Mouse (Mus musculus): ENCODE measurements at regions not wholly inside any gene's neighbourhood (a gene's known extent, or its start where the extent isn't known, plus 50 kb on each side); places are given as distances from the start of the nearest gene placed in this dataset.

DNA sequence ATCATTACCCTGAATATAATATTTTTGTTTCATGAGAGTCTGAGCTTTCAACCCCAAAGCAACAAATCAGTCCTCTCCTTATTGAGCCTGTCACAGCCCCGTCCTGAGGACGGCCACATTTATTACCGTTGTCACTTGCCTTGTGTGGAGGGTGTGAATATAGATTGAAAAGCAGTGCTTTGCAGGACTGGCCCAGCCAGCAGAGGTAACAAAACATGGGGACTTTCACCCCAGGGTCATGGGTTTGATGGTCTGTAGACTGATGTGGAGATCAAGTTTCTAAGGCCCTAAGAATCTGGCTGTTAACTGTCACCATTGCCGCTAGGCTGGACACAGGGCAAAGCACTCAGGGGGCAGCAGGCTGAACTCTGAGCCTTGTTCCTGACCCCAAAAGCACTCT lies 175.3 kb upstream of the Nrp1 start:
- DNase-seq: no peak

DNA sequence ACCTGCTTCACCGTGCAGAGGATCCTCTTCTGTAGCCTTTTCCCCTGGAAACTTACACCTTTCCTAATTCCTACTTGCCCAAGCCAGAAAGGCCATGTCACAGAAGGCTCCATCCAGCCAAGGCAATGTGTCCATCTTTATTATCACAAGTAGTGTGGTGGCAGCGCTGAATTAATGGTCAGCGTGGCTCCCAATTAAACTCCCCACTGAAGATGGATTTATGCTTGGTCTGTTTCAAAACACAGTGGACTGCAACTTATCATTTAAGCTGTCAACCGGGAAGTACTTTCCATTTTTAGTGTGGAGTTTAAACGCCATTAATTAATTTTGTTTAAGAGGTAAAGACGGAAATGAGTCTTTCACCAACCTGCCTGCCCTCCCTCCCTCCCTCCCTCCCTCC lies 170.1 kb upstream of the Nrp1 start:
- no peak for DNase-seq

DNA sequence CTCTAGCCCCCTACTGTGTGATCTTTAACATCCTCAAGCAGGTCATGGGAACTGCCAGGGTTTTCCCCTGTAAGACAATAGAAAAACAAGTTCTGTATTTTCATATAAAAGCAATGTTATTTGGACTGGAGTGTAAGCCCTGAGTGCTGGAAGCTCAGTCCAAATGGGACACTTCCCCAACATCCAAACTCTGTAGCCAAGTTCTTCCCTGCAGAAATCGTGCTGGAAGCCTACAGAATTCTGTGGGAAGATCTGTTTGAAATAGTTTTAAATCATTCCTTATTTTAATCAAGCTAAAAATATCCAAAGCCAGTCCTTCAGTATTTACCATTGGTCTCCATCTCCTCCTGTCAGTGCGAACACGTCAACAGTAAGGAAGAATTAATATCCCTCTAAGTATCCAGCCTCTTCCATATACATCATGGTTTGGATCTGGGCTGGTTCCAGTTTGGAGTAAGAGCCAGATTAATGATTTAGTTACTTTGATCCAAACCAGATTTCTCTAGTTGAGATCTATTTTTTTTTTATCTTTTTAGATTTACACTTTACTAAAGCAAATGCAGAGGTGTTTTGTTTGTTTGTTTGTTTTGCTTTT lies 165.0 kb upstream of the Nrp1 start:
- no peak for DNase-seq

DNA sequence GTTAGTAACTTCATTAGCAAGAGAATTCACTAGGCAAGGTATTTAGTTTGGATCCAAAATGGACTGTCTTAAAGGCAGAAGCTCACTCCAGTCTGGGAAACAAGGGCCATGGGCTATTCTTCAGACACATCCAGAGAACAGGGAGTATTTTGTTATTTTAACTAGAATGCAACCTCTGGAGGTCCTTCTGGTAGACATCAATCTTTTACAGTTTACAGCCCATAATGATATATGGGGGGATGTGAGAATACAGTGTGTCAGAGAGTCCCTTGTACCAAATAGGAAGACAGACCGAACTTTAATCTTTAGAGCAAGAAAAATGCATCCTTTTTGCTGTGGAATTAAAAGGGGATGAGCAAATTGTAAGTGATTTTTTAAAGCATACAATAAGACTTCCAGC lies 157.6 kb upstream of the Nrp1 start:
- no peak for DNase-seq

DNA sequence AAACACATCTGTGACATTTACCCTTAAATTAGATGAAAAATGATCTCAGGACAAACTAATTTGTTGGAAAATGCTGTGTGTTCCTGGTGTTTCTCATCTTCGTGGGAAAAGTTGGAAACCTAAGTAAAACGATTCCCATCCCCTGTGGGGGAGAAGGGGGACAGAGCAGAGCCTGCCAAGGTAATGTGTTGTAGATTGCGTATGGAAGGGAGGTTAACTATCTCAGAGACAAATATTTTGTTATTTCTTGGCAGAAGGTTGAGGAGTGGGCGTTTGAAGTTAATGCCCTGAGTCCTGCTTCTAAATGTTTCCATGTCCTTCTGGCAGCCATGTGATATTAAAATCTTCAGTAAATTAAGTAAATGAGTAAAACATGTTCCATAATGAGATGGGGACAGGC lies 156.8 kb upstream of the Nrp1 start:
- DNase-seq: no peak

DNA sequence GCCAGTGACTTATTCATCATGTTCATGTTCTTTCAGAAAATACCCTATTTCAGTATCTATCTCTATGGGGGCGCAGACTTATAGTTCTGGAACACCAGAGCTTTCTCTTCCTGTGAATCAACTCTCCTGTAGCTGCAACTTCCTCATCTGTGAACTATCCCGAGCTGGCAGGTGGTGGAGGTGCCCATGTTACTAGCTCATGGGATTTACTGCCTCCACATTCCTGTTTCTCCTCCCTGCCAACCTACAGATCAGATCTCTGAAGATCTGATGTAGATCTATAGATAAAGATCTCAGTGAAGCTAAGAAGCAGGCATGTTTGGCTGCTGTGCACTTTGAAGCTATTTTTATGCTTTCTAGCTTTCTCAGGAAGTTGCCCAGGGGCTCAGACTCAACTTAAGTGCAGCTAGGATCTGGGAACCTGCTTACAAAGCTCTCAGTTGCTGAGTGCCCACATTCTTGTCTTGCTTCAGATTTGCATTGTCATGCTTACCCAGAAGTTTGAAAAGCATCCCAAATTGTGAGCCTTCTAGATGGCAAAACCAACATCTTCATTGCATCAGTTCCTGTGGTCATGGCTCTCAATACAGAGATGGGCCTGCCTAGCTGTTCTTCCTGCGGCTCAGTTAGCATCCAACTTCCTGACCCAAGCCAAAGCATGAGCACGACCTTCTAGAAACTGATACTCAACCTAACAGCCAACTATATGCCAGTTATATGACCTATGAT lies 156.1 kb upstream of the Nrp1 start:
- no peak for DNase-seq

DNA sequence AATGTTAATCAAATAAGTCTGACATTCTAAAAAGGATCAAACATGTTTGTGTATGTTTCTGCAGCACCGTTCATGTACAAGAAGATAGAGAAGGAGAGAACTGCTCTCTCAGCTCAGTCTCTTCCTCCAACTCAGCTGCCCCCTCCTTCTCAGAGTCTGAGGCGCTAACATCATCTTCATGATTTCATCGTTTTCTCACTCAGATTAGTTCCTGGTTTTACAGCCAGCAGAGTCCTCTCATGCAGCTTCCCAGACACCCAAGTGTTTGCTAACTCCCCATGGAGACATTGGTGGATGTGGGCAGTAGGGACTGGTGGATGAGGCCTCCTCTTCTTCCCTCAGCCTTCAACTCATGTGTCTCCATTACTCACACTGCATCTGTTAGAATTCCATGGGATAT lies 153.6 kb upstream of the Nrp1 start:
- no peak for DNase-seq

DNA sequence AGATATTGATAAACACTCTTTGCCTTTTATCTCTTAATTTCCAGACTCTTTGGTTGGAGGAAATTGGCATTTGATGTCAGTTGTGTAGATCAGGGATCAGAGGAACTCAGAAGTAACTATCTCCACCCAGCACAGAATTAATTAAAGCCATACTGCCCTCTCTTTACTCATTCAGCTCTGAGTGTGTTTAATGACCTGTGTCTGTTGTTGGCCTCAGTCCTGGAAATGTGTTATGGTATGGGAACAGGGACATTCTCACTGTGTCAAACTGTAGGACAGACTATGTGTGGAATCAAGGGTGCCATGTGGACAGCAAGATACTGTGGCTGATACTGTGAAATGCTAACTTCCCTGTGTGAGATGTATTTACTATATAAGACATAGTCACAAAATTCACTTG lies 151.3 kb upstream of the Nrp1 start:
- no peak for DNase-seq

DNA sequence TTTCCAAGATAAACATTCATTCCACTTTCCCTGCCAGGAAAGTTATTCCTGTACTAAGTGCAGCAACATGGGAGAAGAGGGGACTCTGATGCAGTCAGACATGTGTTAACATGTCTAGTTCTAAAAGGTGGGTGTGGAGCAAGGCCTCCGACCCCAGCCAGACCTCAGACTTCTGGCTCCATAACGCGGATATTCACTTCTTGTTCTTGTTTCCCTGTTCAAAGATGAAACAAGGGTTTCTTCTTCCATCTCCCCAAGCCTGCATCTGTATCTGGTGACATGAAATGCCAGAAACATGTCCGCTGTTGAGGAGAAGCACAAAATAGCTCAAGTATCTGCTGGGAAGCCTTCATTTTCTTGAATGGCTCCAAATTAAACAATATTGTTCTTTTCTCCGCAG lies 147.6 kb upstream of the Nrp1 start:
- DNase-seq: no peak

DNA sequence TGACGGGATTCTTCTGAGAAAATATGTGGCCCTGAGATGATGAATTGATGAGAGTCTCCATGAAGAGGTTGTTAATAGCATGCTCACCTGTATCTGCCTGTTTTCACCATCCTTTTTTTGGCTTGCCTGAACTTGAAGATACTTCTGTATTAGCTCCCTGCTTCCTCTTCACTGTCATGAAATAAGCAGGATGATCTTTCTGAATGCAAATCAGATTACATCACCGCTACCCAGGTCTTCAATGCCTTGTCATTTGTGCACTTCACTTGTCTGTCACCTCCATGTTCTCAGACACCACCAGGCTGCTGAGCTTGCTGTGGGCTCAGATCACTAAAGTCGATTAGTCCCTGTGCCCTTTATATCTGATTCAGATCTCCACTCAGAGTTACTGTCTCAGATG lies 146.2 kb upstream of the Nrp1 start:
- no peak for DNase-seq

DNA sequence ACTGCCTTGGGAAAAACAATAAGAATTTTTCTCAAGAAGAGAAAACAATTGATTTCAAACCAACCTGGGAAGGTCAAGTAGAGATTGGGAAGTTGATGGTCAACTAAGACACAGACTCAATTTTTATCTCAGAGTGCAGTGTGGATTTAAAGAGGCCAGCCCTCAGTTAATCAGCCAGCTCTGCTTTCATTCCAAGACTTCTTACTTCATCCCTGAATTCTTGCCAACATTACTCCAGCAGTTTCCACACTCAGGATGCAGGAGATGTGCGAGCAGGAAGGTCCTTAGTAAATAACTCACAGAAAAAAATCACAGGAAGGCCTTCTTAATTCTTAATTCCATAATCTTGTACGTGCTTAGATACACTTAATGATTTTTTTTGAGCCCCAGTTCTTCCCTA lies 144.1 kb upstream of the Nrp1 start:
- peak; percentile 51 for DNase-seq

DNA sequence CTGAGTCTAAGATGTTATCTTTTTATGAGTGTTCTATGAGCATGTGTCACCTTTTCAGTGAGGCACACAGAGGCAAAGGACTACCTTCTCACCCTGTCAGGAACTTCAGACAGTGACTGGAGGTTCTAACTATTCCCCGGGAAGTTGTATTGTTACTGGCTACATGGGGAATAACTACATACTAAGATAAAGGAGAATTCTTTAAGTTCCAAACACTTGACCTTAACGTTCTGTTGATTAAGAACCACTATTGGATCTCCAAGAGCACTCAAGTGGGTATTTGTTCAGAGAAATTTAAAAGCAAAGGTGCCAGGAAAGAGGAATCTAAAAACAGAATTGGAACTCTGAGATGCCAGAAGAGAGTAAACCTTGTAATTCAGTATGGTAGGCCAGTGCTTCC lies 139.5 kb upstream of the Nrp1 start:
- no peak for DNase-seq

DNA sequence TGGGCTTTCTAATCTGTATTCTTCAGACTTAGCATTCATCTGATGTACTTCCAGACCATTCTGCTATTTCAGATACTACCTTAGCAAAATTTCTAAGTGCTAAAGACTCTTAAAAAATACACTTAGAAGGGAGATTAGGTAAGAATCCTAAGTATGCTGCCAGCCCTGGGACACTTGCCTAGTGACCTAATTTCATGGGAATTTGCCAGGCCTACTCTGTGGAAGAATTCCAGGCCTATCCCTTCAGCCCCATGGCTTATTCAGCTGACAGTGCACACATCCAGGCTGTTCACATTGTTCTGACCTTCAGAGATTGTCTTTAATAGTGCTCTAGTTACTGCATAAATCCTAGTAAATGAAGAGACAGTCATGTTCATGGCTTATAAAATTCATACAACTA lies 138.9 kb upstream of the Nrp1 start:
- peak; percentile 80 for DNase-seq

DNA sequence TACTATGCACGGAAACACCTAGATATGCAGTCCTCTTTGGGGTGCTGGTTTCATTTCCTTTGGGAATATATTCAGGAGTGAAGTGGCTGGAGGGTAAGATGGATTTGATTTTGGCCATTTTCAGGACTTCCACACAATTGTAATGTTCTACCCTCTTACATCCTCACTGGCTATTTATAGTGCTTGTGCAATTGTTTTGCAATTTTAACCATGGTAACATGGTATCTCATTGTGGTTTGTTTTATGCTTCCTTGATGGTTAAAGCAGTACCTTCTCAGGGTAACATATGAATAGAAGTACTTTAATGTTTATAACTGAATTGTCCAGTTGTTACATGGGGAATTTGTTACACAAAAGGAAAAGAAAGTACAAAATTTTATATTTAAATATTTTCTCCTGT lies 135.3 kb upstream of the Nrp1 start:
- no peak for DNase-seq

DNA sequence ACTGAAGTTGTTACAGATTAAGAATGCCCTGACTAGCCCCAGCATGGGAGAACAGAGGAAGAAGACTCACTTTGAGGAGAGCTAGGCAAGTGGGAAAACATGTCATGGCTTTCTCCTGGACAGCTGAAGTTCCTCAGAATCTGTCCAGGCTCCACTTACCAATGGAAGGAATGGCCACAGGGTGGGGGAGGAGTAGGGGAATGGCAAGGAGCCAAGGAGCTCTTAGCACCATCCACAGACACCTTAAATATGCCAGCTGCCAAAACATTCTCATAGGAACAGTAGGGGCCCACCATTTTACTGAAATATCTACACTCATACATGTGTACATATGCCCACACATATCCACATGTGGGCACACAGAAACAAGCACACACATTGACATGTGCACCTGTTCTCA lies 134.9 kb upstream of the Nrp1 start:
- peak; percentile 24 for DNase-seq

DNA sequence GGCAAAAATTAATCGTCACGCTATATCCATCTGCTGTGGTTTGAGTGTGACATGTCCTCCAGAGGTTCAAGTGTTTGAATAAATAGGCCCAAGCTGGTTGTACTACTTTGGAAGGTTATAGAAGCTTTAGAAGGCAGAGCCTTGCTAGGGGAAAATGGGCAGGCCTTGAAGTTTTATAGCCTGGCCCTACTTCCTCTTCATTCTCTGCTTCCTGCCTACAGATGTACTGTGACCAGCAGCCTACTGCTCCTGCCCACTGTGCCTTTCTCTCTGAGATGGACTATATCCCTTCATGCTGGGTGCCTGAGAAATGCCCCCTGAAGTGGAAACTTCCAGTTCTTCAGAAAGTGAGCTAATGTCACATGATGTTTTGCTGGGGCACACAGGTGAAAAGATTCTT lies 133.3 kb upstream of the Nrp1 start:
- DNase-seq: no peak

DNA sequence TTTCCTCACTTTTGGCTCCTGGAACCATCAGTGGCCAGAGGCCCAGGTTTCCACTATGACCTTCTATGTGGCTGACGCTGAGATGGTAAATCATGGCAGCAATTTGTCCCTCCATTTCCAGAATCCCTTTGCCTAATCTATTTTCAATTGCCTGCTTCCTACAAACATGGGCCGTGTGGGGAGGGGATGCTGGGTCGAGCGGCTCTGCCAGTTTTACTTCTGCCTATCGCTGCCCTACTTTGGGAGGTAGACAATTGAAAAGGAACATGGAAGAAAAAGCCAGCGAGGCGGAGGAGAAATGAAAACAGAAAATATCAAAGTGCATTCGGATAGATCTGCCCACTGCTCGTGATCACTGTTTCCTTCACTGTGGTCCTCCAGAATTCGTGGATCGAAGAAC lies 123.3 kb upstream of the Nrp1 start:
- DNase-seq: no peak

DNA sequence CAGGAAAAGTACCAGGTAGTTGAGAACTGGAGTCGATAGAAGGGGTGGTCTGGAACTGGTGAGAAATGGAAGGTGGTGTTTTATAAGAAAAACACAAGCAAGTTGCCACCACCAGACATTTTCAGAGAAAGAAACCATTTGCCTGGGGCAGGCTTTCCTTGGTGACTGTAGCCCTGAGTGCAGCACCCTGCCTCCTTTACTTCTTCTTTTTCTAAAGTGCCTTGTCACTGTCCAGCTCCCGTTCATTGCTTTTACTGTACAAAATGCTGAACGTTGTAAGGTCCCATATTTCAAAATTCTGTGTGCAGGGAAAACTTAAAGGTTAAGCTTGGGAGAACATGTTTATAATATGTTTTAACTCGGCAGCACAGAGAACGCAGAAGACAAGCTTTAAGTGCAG lies 122.9 kb upstream of the Nrp1 start:
- no peak for DNase-seq

DNA sequence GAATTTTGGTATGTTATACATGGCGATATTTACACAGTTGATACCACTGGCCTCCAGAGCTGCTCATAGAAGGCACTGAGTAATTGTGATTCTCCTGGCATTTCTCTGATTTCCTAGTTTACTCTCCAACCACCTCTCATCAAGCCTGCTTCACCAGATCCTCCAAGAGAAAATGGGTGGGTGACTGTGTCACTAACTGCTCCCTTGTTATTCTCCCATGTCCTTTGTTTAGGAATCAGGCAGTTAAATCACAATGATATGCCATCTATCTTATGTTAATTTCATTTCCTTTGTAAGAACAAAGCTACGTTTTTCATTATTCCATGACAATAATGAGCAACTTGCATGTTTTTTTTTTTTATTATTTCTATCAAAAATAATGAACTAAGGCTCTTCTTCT lies 122.3 kb upstream of the Nrp1 start:
- no peak for DNase-seq

DNA sequence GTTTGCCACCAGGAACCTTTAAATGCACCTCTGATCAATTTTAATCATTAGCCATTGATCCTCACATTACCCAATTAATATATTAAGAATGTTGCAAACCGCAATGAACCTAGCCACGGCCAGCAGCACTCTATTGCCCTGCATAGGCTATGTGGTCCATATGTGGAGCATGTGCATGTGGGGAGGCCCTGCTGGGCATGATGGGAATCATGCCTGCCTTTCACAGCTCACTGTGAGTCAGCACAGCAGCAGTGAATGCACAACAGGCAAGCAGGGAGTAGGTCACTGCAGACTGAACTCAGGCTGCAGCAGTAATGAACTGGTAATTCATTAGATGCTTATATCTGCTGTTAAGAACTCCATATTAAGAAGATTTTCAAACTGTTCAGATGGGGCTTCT lies 119.5 kb upstream of the Nrp1 start:
- DNase-seq: no peak

DNA sequence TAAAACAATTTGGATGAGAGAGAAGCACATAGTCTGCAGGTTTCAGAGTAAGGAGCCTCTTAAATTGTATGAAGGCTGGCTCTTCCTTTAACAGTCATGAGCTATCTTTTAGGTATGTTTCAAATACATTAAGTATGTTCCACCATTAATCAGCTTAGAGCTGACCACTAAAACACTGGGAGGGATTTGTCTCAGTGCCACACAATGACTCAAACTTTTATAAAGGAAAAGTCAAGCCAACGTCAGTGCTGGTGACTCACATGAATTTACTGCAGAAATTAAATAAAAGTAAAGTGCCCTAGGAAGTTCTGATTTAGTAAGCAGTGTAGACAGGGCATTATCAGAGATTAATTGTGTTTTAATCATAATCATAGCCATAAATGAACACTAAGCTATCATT lies 118.6 kb upstream of the Nrp1 start:
- no peak for DNase-seq

DNA sequence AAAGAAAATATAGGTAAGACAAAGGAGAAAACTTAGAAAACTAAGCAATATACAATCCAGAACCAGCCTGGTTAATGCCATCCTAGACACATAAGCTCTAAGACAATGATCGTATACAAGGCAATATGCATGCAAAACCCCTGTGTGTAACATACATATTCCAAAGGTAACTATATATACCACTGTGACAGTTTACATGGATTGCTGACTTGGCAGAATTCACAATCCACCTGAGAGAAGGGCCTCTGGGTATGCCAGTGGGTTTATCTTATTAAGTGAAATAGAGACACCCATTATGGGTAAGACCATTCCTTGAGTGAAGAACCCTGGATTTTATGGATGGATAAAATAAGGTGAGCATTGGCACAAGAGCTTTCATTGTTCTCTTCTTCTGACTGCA lies 117.2 kb upstream of the Nrp1 start:
- DNase-seq: no peak

DNA sequence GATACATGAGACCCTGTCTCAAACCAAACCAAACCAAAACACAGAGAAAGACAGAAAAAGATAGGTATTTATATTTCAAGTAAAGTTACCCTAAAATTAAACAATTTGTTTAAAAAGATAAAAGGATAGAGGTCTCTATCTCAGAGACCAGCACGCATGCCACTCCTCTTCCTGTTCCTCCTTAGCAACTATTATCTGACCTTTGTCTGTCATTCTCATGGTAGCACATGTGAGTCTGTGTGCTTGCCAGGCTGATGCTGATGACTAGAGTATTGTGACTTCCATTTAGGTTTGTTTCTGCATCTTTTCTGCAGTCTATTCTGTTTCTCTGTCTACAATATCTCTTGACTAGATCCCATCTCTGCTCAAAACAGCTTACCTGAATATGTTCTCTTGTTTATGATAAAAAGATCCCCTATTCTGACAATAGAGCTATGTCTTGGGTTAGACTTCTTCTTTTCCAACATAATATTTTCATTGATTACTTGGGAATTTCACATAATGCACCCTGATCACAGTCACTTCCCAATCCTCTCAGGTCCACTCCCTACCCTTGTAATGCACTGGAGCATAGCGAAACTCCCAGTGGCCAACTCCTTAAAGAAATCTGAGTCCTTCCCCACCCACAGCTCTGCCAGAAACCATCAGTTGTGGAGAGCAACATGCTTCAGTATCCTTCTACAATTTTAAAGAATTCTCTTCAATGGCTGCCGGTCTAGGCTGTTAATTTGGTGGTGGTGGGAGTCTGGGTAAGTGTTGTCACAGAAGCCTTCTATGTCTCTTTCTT lies 115.7 kb upstream of the Nrp1 start:
- DNase-seq: no peak

DNA sequence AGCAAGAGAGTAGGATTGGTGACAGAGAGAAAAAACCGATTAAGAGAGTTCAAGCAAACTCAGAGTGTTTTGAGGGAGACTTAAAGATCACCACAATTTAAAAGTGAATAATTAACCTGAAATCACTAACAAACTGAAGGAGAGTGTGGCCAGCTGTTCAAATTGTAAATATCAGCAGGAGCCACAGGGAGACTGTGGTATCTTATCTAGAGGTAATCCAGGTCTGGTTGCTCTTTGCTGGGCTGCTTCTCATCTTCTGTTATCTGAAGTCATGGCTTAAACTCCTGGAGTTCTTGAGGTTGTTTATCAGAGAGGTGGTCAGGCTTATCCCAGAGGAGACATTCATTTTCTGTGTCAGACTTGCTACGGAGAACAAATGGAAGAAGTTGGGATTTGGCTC lies 106.7 kb upstream of the Nrp1 start:
- no peak for DNase-seq

DNA sequence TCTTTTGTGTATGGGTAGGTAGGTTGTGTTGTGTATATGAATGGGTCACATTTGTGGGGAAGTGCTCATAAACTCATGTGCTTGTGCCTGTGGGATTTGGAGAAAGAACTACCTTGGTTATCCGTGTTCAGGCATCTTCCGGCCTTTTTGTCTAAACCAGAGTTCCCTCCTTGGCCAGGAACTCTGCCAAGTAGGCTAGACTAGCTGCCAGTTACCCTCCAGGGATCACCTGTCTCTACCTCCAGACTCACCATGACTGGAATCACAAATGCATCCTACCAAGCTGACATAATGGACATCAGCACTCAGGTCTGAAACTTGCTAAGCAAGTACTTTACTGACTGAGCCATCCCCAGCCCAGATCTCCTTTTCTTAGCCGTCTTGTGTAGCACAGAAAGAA lies 97.6 kb upstream of the Nrp1 start:
- no peak for DNase-seq
